Mouse (Mus musculus) MEL (cell line): ENCODE data around the gene Pcsk4. TPM values are rescaled to one million over a fixed set of nuclear protein-coding genes. Genes with fewer than 3 reads are reported as not detected.
A peak's percentile ranks its signal among the peaks of the same experiment; 100 is the strongest.

Source experiments
- DNase-seq: peaks from one replicate; pipeline ENCODE4 v3.0.0; 2011; ENCODE audit warnings: low read depth, low spot score
- H3K27ac ChIP-seq: 2 replicates; pipeline ENCODE4 v1.5.1; 2012; ENCODE audit warnings: low read depth, mild to moderate bottlenecking, control low read depth, low read length, moderate library complexity; ENCODE audit not compliant: control insufficient read depth
- H3K27me3 ChIP-seq, 2 experiments: fragments of 150-350 bp in 1 of 2; sonication (generic) in 1 of 2; 2 replicates each; pipeline ENCODE4 v1.6.1; 2012; ENCODE audit warnings: low read length in 2 of 2, mild to moderate bottlenecking in 2 of 2, improper control_type of control experiment in 1 of 2, moderate library complexity in 1 of 2; ENCODE audit not compliant: insufficient read depth in 2 of 2, control insufficient read depth in 1 of 2
- H3K36me3 ChIP-seq, 2 experiments: 2 replicates each; pipeline ENCODE4 v1.6.1; 2012 to 2014; ENCODE audit warnings: low read length in 2 of 2, improper control_type of control experiment in 1 of 2, inconsistent platforms in 1 of 2, mild to moderate bottlenecking in 1 of 2; ENCODE audit not compliant: insufficient read depth in 2 of 2, control insufficient read depth in 1 of 2
- H3K4me1 ChIP-seq, 2 experiments: fragments of 150-350 bp in 1 of 2; sonication (generic) in 1 of 2; 2 replicates each; pipeline ENCODE4 v1.6.1; 2012; ENCODE audit warnings: low read length in 2 of 2, improper control_type of control experiment in 1 of 2, mild to moderate bottlenecking in 1 of 2; ENCODE audit not compliant: insufficient read depth in 2 of 2, control insufficient read depth in 1 of 2
- H3K4me3 ChIP-seq, 2 experiments: fragments of 150-350 bp in 1 of 2; sonication (generic) in 1 of 2; 2 replicates each; pipeline ENCODE4 v1.5.1; 2012; ENCODE audit warnings: low read depth in 2 of 2, low read length in 2 of 2, mild to moderate bottlenecking in 2 of 2, moderate library complexity in 2 of 2, control low read depth in 1 of 2, improper control_type of control experiment in 1 of 2; ENCODE audit not compliant: control insufficient read depth in 1 of 2, insufficient read depth in 1 of 2
- H3K79me2 ChIP-seq: 2 replicates; pipeline ENCODE4 v1.6.1; 2012; ENCODE audit warnings: mild to moderate bottlenecking, low read length, moderate library complexity; ENCODE audit not compliant: control insufficient read depth, poor library complexity, insufficient read depth
- H3K9ac ChIP-seq: 2 replicates; pipeline ENCODE4 v1.6.1; 2012; ENCODE audit warnings: low read depth, mild to moderate bottlenecking, control low read depth, low read length, moderate library complexity; ENCODE audit not compliant: control insufficient read depth, poor library complexity, severe bottlenecking
- H3K9me3 ChIP-seq: fragments of 150-350 bp; sonication (generic); replicated peaks from 2 replicates; pipeline ENCODE4 v1.6.1; 2012; ENCODE audit warnings: mild to moderate bottlenecking, low read length, improper control_type of control experiment, moderate library complexity; ENCODE audit not compliant: insufficient read depth
- CHD2 ChIP-seq: IDR thresholded peaks from 2 replicates; pipeline ENCODE4 v1.6.1; 2011; ENCODE audit warnings: low read length, improper control_type of control experiment
- CTCF ChIP-seq, 3 experiments: IDR thresholded peaks in 2 of 3; conservative IDR thresholded peaks in 1 of 3; 2 replicates each; pipeline ENCODE4 v1.5.1; 2011 to 2012; ENCODE audit warnings: low read length in 3 of 3, low read depth in 2 of 3, mild to moderate bottlenecking in 2 of 3, improper control_type of control experiment in 1 of 3, inconsistent platforms in 1 of 3, mixed read lengths in 1 of 3, moderate library complexity in 1 of 3; ENCODE audit not compliant: control insufficient read depth in 1 of 3, insufficient read depth in 1 of 3, poor library complexity in 1 of 3, severe bottlenecking in 1 of 3
- E2F4 ChIP-seq: IDR thresholded peaks from 2 replicates; pipeline ENCODE4 v1.6.1; 2011; ENCODE audit warnings: low read depth, low read length, improper control_type of control experiment, borderline replicate concordance
- GABPA ChIP-seq: IDR thresholded peaks from 2 replicates; pipeline ENCODE4 v1.6.1; 2012; ENCODE audit warnings: low read depth, mild to moderate bottlenecking, inconsistent platforms, low read length, improper control_type of control experiment, moderate library complexity
- HCFC1 ChIP-seq: IDR thresholded peaks from 2 replicates; pipeline ENCODE4 v1.6.1; 2012; ENCODE audit warnings: low read depth, mild to moderate bottlenecking, inconsistent platforms, low read length, improper control_type of control experiment, moderate library complexity
- MAFK ChIP-seq: IDR thresholded peaks from 2 replicates; pipeline ENCODE4 v1.6.1; 2011; ENCODE audit warnings: low read depth, mild to moderate bottlenecking, low read length, improper control_type of control experiment, borderline replicate concordance
- MAX ChIP-seq: IDR thresholded peaks from 2 replicates; pipeline ENCODE4 v1.6.1; 2011; ENCODE audit warnings: low read length, improper control_type of control experiment
- MAZ ChIP-seq: IDR thresholded peaks from 2 replicates; pipeline ENCODE4 v1.6.1; 2012; ENCODE audit warnings: low read depth, mild to moderate bottlenecking, inconsistent platforms, low read length, improper control_type of control experiment
- MEF2A ChIP-seq: IDR thresholded peaks from 2 replicates; pipeline ENCODE4 v1.6.1; 2014; ENCODE audit warnings: low read depth, mild to moderate bottlenecking, inconsistent platforms, low read length, improper control_type of control experiment; ENCODE audit not compliant: poor library complexity, insufficient replicate concordance, severe bottlenecking; ENCODE audit errors: extremely low read depth
- MXI1 ChIP-seq: IDR thresholded peaks from 2 replicates; pipeline ENCODE4 v1.6.1; 2011; ENCODE audit warnings: mild to moderate bottlenecking, low read depth, low read length, improper control_type of control experiment
- MYC ChIP-seq: IDR thresholded peaks from 2 replicates; pipeline ENCODE4 v1.6.1; 2011; ENCODE audit warnings: low read depth, mild to moderate bottlenecking, low read length, improper control_type of control experiment, moderate library complexity
- NELFE ChIP-seq: IDR thresholded peaks from 2 replicates; pipeline ENCODE4 v1.6.1; 2011; ENCODE audit warnings: low read depth, low read length, improper control_type of control experiment
- POLR2A ChIP-seq, 2 experiments: IDR thresholded peaks; 2 replicates each; pipeline ENCODE4 v1.6.1; 2011 to 2012; ENCODE audit warnings: low read length in 2 of 2, mild to moderate bottlenecking in 2 of 2, control low read depth in 1 of 2, improper control_type of control experiment in 1 of 2, low read depth in 1 of 2, moderate library complexity in 1 of 2; ENCODE audit not compliant: control insufficient read depth in 1 of 2, insufficient read depth in 1 of 2, poor library complexity in 1 of 2
- TAL1 ChIP-seq: IDR thresholded peaks from 2 replicates; pipeline ENCODE4 v1.6.1; 2012; ENCODE audit warnings: mild to moderate bottlenecking, inconsistent platforms, low read length, moderate library complexity, mixed read lengths
- TBP ChIP-seq: IDR thresholded peaks from 2 replicates; pipeline ENCODE4 v1.8.0; 2011; ENCODE audit warnings: low read depth, low read length, improper control_type of control experiment
- TCF12 ChIP-seq: IDR thresholded peaks from 2 replicates; pipeline ENCODE4 v1.6.1; 2014; ENCODE audit warnings: low read depth, mild to moderate bottlenecking, inconsistent platforms, low read length, improper control_type of control experiment, moderate library complexity
- UBTF ChIP-seq: IDR thresholded peaks from 2 replicates; pipeline ENCODE4 v1.6.1; 2012; ENCODE audit warnings: low read depth, mild to moderate bottlenecking, inconsistent platforms, low read length, improper control_type of control experiment, moderate library complexity, borderline replicate concordance; ENCODE audit not compliant: insufficient read depth
- USF1 ChIP-seq: IDR thresholded peaks from 2 replicates; pipeline ENCODE4 v1.6.1; 2014; ENCODE audit warnings: low read depth, mild to moderate bottlenecking, inconsistent platforms, low read length, improper control_type of control experiment, moderate library complexity
- ZC3H11A ChIP-seq: IDR thresholded peaks from 2 replicates; pipeline ENCODE4 v1.6.1; 2012; ENCODE audit warnings: low read depth, mild to moderate bottlenecking, inconsistent platforms, low read length, improper control_type of control experiment
- polyA plus RNA-seq, 2 experiments: library from polyadenylated mRNA; stranded (reverse) in 1 of 2; unstranded in 1 of 2; fragments of >175 nt in 1 of 2; fragments of >200 nt in 1 of 2; gene quantifications; 2 replicates each; pipeline versions ENCODE4 v1.2.1 to v1.2.4; 2012; ENCODE audit warnings: low replicate concordance in 2 of 2, low read depth in 1 of 2; ENCODE audit not compliant: insufficient read length in 2 of 2, insufficient read depth in 1 of 2, missing spikeins in 1 of 2
- total RNA-seq: library from RNA; depleted of rRNA; stranded (reverse); fragments of 300-350 nt; gene quantifications from 2 replicates; pipeline ENCODE4 v1.2.3, GENCODE M21; 2012

The Pcsk4 gene
- total and polyA plus RNA-seq, 3 experiments = 6.5 to 23.1 TPM; not detected in 1

DNA sequence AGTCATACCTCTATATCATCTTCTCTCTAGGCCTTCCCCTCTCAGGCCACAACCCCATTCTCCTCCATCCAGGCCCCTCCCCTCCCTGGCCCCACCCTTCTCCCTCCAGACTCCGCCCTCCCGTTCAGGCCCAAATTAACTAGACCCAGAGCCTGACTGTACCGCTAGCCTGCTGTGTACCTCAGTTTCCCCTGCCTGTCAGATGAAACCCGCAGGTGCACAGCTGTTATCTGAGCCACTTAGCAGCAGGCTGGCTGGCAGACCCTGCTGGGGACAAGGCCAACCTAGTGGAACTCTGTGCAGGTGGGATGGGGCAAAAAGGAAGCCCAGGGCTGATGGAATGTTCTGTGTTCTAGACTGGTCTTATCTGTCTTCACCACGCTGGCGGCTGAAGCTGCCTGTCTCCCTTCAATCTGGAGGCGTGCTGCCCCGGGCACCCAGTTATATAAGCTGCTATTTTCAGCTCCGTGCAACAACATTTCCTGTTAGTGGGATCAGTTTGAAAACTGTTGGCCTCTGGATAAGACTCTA, 14.9 kb upstream of the Pcsk4 start (continued):
- peak; percentile 70; the same call in 1 of the 2 replicates for TF ChIP-seq MAZ
- peak; percentile 43; the same call in 1 of the 2 replicates for TF ChIP-seq NELFE
- peak; percentile 30; the same call in 1 of the 2 replicates for TF ChIP-seq TBP
- TF ChIP-seq TAL1 = peak; percentile 97
- 0 out of 2 replicates have a peak, but pooled peaks have one; percentile 10 for TF ChIP-seq HCFC1
- TF ChIP-seq UBTF = no peak
- no peak for TF ChIP-seq CTCF (IDR thresholded peaks at IDR 0.05 in 2 of 3, conservative IDR thresholded peaks at IDR 0.05 in 1 of 3; ENCODE audit: control insufficient read depth in 1 of 3, insufficient read depth in 1 of 3, low read depth in 2 of 3, low read length in 3 of 3, poor library complexity in 1 of 3, severe bottlenecking in 1 of 3)
- TF ChIP-seq MAFK = no peak
- TF ChIP-seq TCF12 = peak; percentile 93
- TF ChIP-seq USF1 = no peak
- no peak for TF ChIP-seq CHD2
- no peak for TF ChIP-seq ZC3H11A
- TF ChIP-seq POLR2A (IDR thresholded peaks at IDR 0.05; ENCODE audit: control insufficient read depth in 1 of 2, insufficient read depth in 1 of 2, low read depth in 1 of 2, low read length in 2 of 2, poor library complexity in 1 of 2) = no peak; a peak in 1 of 4 replicates
- TF ChIP-seq E2F4 = no peak
- TF ChIP-seq MEF2A = peak; percentile 91
- peak; percentile 79; the same call in 1 of the 2 replicates for TF ChIP-seq MXI1
- TF ChIP-seq MYC = peak; percentile 85
- TF ChIP-seq GABPA = no peak

GRCm38 (mm10) chr10:80343425-80343895, 14.2 kb upstream of the Pcsk4 start:
- H3K4me3 ChIP-seq = peak overlapping the region; percentile 24 to 53

More at GRCm38 (mm10) chr10:80343425-80343895, 14.2 kb upstream of the Pcsk4 start:
- Histone ChIP-seq H3K4me1 (peaks cover 11 to 25% of the 10 kb centered on the region in 2 experiments), H3K9ac (peak overlapping the region; percentile 37), H3K36me3 (peaks cover 0 to 14% of the 10 kb centered on the region in 2 experiments; a peak in 2 of 4 replicates), H3K9me3 (no peaks in the 10 kb centered on the region), H3K27ac (peak overlapping the region; percentile 81), H3K27me3 (no peaks in the 10 kb centered on the region), H3K79me2 (no peaks in the 10 kb centered on the region; the same call in 1 of the 2 replicates)
- peak; percentile 44; the same call in 1 of the 2 replicates for TF ChIP-seq MAX
- no peak for TF ChIP-seq HCFC1
- 0 out of 2 replicates have a peak, but pooled peaks have one; percentile 18 for TF ChIP-seq TBP
- no peak for TF ChIP-seq CHD2
- peak; percentile 65 for DNase-seq
